Mouse (Mus musculus) heart, embryonic 12.5 days (tissue): ENCODE data around the gene Ccdc24. TPM values are rescaled to one million over a fixed set of nuclear protein-coding genes. Genes with fewer than 3 reads are reported as not detected.

Experiments used
- ATAC-seq: fragments of 200-750 bp; cut with Nextera tagmentation; 2 replicates; pipeline ENCODE4 v1.8.0; 2017; ENCODE audit warnings: moderate TSS enrichment, moderate library complexity; ENCODE audit not compliant: insufficient number of reproducible peaks, low FRiP score
- H3K27ac ChIP-seq: fragments of 300-500 bp; sonication (generic); 2 replicates; pipeline ENCODE4 v1.5.1; 2016; ENCODE audit warnings: mild to moderate bottlenecking, moderate library complexity; ENCODE audit not compliant: poor library complexity, severe bottlenecking
- H3K27me3 ChIP-seq: fragments of 300-500 bp; sonication (generic); replicated peaks from 2 replicates; pipeline ENCODE4 v1.6.1; 2016; ENCODE audit warnings: mild to moderate bottlenecking, moderate library complexity
- H3K36me3 ChIP-seq: fragments of 300-500 bp; sonication (generic); 2 replicates; pipeline ENCODE4 v1.6.1; 2016; ENCODE audit warnings: mild to moderate bottlenecking, moderate library complexity
- H3K4me1 ChIP-seq: fragments of 300-500 bp; sonication (generic); replicated peaks from 2 replicates; pipeline ENCODE4 v1.6.1; 2016; ENCODE audit warnings: mild to moderate bottlenecking
- H3K4me2 ChIP-seq: fragments of 300-500 bp; sonication (generic); 2 replicates; pipeline ENCODE4 v1.6.1; 2016; ENCODE audit warnings: mild to moderate bottlenecking, moderate library complexity
- H3K4me3 ChIP-seq: fragments of 300-500 bp; sonication (generic); 2 replicates; pipeline ENCODE4 v1.5.1; 2016; ENCODE audit warnings: mild to moderate bottlenecking
- H3K9ac ChIP-seq: fragments of 300-500 bp; sonication (generic); 2 replicates; pipeline ENCODE4 v1.6.1; 2016; ENCODE audit warnings: mild to moderate bottlenecking, moderate library complexity
- H3K9me3 ChIP-seq: fragments of 300-500 bp; sonication (generic); replicated peaks from 2 replicates; pipeline ENCODE4 v1.6.1; 2016; ENCODE audit warnings: mild to moderate bottlenecking, moderate library complexity
- WGBS: fragments of 180-500 bp; shearing (Covaris S2); methylation state at CpG from one replicate; pipeline ENCODE4 v1.1.7; 2016; 5-methylcytosine and 5-hydroxymethylcytosine counted together
- polyA plus RNA-seq: library from polyadenylated mRNA; unstranded; fragments of >200 nt; fragmentation: Nextera tagmentation; extraction: Ambion mirVana; gene quantifications from 2 replicates; pipeline ENCODE4 v1.2.1, GENCODE M21; 2016

The Ccdc24 gene
- polyA plus RNA-seq = 0.74 and 0.91 TPM in 2 replicates

- Histone ChIP-seq H3K4me1 (peaks cover 22% of the 10 kb centered on the region), H3K9ac (0 out of 2 replicates have a peak within 1 kb of the TSS, but pooled peaks have one; percentile 30), H3K9me3 (no peaks in the 10 kb centered on the region), H3K4me3 (peak within 1 kb of the TSS; percentile 34), H3K4me2 (peak within 1 kb of the TSS; percentile 76), H3K27ac (no peak within 1 kb of the TSS), H3K36me3 (peaks cover 36% of the 10 kb centered on the region), H3K27me3 (peaks cover 26% of the 10 kb centered on the region)
- WGBS = 6% methylated on average over 14 of the region's 14 CpGs
- ATAC-seq = peak; percentile 34; the same call in 1 of the 2 replicates
Measured at GRCm38 (mm10) chr4:117872471-117872886, at the start of gene Ccdc24. Ccdc24 (minus strand) TSS chr4:117872557.

GRCm38 (mm10) chr4:117921358-117921757 lies 49.0 kb upstream of the Ccdc24 start:
- WGBS = 88% methylated on average over 2 of the region's 2 CpGs
- Histone ChIP-seq H3K27me3 (peaks cover 24% of the 10 kb centered on the region), H3K9me3 (no peaks in the 10 kb centered on the region), H3K4me1 (peaks cover 38% of the 10 kb centered on the region), H3K36me3 (no peaks in the 10 kb centered on the region), H3K9ac (no peak overlapping the region), H3K4me2 (no peak overlapping the region), H3K4me3 (no peak overlapping the region), H3K27ac (no peak overlapping the region)
- ATAC-seq = no peak

GRCm38 (mm10) chr4:117918762-117919161 lies 46.4 kb upstream of the Ccdc24 start:
- Histone ChIP-seq H3K9me3 (no peaks in the 10 kb centered on the region), H3K4me1 (peaks cover 41% of the 10 kb centered on the region), H3K27me3 (peaks cover 7% of the 10 kb centered on the region), H3K4me2 (no peak overlapping the region), H3K27ac (peak overlapping the region; percentile 79), H3K4me3 (no peak overlapping the region), H3K36me3 (no peaks in the 10 kb centered on the region), H3K9ac (no peak overlapping the region)
- WGBS = 68% methylated on average over 5 of the region's 5 CpGs
- no peak for ATAC-seq

GRCm38 (mm10) chr4:117918261-117918660 lies 45.9 kb upstream of the Ccdc24 start:
- H3K4me3 ChIP-seq = no peak overlapping the region
- ATAC-seq = no peak
- 26% methylated on average over 3 of the region's 3 CpGs for WGBS
- H3K9ac ChIP-seq = no peak overlapping the region
- H3K27ac ChIP-seq = peak overlapping the region; percentile 79
- no peaks in the 10 kb centered on the region for H3K36me3 ChIP-seq
- no peaks in the 10 kb centered on the region for H3K9me3 ChIP-seq
- H3K4me2 ChIP-seq = peak overlapping the region; percentile 9; the same call in 1 of the 2 replicates
- H3K4me1 ChIP-seq = peaks cover 42% of the 10 kb centered on the region
- peaks cover 7% of the 10 kb centered on the region; the same call in 1 of the 2 replicates for H3K27me3 ChIP-seq

- 84% methylated on average over 4 of the region's 4 CpGs for WGBS
- no peaks in the 10 kb centered on the region for H3K36me3 ChIP-seq
- H3K4me3 ChIP-seq = no peak overlapping the region
- peaks cover 7% of the 10 kb centered on the region; the same call in 1 of the 2 replicates for H3K27me3 ChIP-seq
- no peaks in the 10 kb centered on the region for H3K9me3 ChIP-seq
- ATAC-seq = no peak
- peaks cover 43% of the 10 kb centered on the region for H3K4me1 ChIP-seq
- H3K4me2 ChIP-seq = peak overlapping the region; percentile 9; the same call in 1 of the 2 replicates
- peak overlapping the region; percentile 79 for H3K27ac ChIP-seq
- H3K9ac ChIP-seq = no peak overlapping the region
Measured at GRCm38 (mm10) chr4:117917847-117918246, 45.5 kb upstream of the Ccdc24 start.

GRCm38 (mm10) chr4:117917402-117917801 lies 45.0 kb upstream of the Ccdc24 start:
- Histone ChIP-seq H3K4me2 (no peak overlapping the region), H3K27me3 (peaks cover 7% of the 10 kb centered on the region; the same call in 1 of the 2 replicates), H3K27ac (peak overlapping the region; percentile 79), H3K9me3 (no peaks in the 10 kb centered on the region), H3K4me3 (no peak overlapping the region), H3K9ac (no peak overlapping the region), H3K4me1 (peaks cover 46% of the 10 kb centered on the region), H3K36me3 (peaks cover under 1% of the 10 kb centered on the region)
- no peak for ATAC-seq
- WGBS = 62% methylated on average over 4 of the region's 4 CpGs

GRCm38 (mm10) chr4:117916386-117916785 lies 44.0 kb upstream of the Ccdc24 start:
- H3K9me3 ChIP-seq = no peaks in the 10 kb centered on the region
- no peak overlapping the region for H3K9ac ChIP-seq
- 0 out of 2 replicates have a peak overlapping the region, but pooled peaks have one; percentile 98 for H3K4me2 ChIP-seq
- H3K27me3 ChIP-seq = 0 out of 2 replicates have a peak, but pooled peaks cover under 1% of the 10 kb centered on the region
- ATAC-seq = no peak
- H3K27ac ChIP-seq = peak overlapping the region; percentile 36
- peaks cover 11% of the 10 kb centered on the region for H3K36me3 ChIP-seq
- WGBS = 68% methylated on average over 5 of the region's 5 CpGs
- H3K4me1 ChIP-seq = peaks cover 46% of the 10 kb centered on the region
- H3K4me3 ChIP-seq = no peak overlapping the region

GRCm38 (mm10) chr4:117915489-117916105 lies 43.2 kb upstream of the Ccdc24 start:
- peak overlapping the region; percentile 73 for H3K4me3 ChIP-seq
- no peaks in the 10 kb centered on the region for H3K27me3 ChIP-seq
- 3% methylated on average over 19 of the region's 19 CpGs for WGBS
- H3K9ac ChIP-seq = peak overlapping the region; percentile 77
- H3K4me2 ChIP-seq = peak overlapping the region; percentile 98
- peaks cover 19% of the 10 kb centered on the region for H3K36me3 ChIP-seq
- no peak for ATAC-seq
- H3K27ac ChIP-seq = peak overlapping the region; percentile 36
- peaks cover 48% of the 10 kb centered on the region for H3K4me1 ChIP-seq
- no peaks in the 10 kb centered on the region for H3K9me3 ChIP-seq

- Histone ChIP-seq H3K9ac (peak within 1 kb of the TSS; percentile 77), H3K4me3 (peak within 1 kb of the TSS; percentile 73), H3K27ac (peak within 1 kb of the TSS; percentile 72), H3K27me3 (no peaks in the 10 kb centered on the region), H3K9me3 (no peaks in the 10 kb centered on the region), H3K4me1 (peaks cover 48% of the 10 kb centered on the region), H3K4me2 (peak within 1 kb of the TSS; percentile 98), H3K36me3 (peaks cover 25% of the 10 kb centered on the region)
- ATAC-seq = peak; percentile 93
- WGBS = under 1% methylated on average over 61 of the region's 61 CpGs
Measured at GRCm38 (mm10) chr4:117914591-117915442, 42.5 kb upstream of the Ccdc24 start, which contains the start of gene Ipo13. Ipo13 (minus strand) TSS chr4:117914999.

- H3K27ac ChIP-seq = no peak overlapping the region
- no peaks in the 10 kb centered on the region for H3K9me3 ChIP-seq
- peaks cover 52% of the 10 kb centered on the region for H3K4me1 ChIP-seq
- WGBS = 20% methylated on average over 8 of the region's 8 CpGs
- ATAC-seq = no peak
- H3K4me3 ChIP-seq = peak overlapping the region; percentile 73
- peak overlapping the region; percentile 98 for H3K4me2 ChIP-seq
- H3K9ac ChIP-seq = peak overlapping the region; percentile 77
- H3K27me3 ChIP-seq = no peaks in the 10 kb centered on the region
- peaks cover 31% of the 10 kb centered on the region for H3K36me3 ChIP-seq
Measured at GRCm38 (mm10) chr4:117914031-117914430, 41.7 kb upstream of the Ccdc24 start.

- Histone ChIP-seq H3K4me1 (peaks cover 50% of the 10 kb centered on the region), H3K36me3 (peaks cover 35% of the 10 kb centered on the region), H3K27ac (no peak overlapping the region), H3K9ac (peak overlapping the region; percentile 77; the same call in 1 of the 2 replicates), H3K4me3 (peak overlapping the region; percentile 73), H3K4me2 (peak overlapping the region; percentile 98), H3K27me3 (no peaks in the 10 kb centered on the region), H3K9me3 (no peaks in the 10 kb centered on the region)
- 41% methylated on average over 3 of the region's 3 CpGs for WGBS
- ATAC-seq = no peak
Measured at GRCm38 (mm10) chr4:117913421-117913820, 41.1 kb upstream of the Ccdc24 start.
